Mouse (Mus musculus) heart, postnatal 4 days (tissue): ENCODE measurements around the gene Rgs11. TPM values are rescaled to one million over a fixed set of nuclear protein-coding genes. Genes with fewer than 3 reads are reported as not detected.
A peak's percentile ranks its signal among the peaks of the same experiment; 100 is the strongest.
"Not testable (repeated sequence)": the region's sequence is repeated elsewhere in the genome, so short reads cannot be mapped to it uniquely, and the experiment has no call there.

ENCODE experiments used
- DNase-seq: peaks from one replicate; pipeline ENCODE4 v3.0.0; 2021
- total RNA-seq, 2 experiments: library from RNA; stranded (reverse); gene quantifications; 2 replicates each; pipeline ENCODE4 v1.2.3; 2021

Rgs11 gene
- 1 to 10 TPM; 2.0 to 2.1 TPM for total RNA-seq

DNA sequence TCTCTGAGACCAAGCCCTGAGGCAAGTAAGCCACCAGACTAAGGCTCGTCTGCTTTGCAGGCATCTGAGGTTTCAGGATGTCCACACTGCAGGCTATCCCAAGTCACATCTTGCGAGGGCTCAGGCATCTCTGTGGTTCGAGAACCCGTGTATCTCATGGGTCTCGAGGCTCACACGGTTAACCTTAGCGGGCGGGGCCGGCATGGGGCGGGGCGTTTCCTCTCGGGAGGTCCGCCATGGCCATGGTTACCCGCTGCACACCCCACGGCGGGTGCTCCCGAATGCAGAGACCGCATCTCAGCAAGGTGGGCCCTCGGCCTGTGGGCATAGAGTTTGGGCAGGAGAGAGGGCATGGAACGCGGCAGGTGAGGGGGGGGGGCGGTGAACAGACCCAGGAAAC, at the start of gene Rgs11:
Gene Rgs11, plus strand, starts transcription at position 215 of the 400 bp plus-strand sequence.
- DNase-seq: peak; percentile 42

DNA sequence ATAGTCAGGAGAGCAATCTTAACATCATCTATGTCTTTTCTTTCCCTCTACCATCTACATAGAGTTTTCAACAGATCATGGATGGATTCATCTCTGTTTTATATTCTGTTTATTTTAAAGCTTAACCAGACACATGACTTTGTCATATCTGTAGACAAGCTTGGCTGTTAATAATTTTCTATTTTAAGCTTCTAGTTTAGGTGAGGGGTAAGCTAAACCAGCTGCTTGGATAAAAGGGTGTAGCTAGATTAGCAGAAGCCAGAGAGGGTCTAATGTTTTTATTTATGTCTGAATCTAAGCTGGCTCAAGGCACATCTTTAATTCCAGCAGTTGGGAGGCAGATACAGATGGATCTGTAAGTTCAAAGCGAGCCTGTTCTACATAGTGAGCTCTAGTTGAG, 40.0 kb upstream of the Rgs11 start:
- no peak for DNase-seq

DNA sequence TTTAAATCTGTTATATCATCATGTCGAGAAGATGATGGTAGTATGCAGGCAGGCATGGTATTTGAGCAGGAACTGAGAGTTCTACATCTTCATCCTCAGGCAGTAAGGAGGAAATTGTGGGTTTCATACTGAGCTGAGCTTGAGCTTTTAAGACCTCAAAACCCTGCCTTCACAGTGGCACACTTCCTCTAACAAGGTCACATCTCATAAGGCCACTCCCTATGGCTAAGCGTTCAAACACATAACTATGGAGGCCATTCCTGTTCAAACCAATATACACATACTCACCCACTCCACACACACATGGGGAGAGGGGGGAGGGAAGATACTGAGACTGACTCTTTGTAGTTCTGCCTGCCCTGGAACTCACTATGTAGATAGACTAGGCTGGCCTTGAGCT, 34.7 kb upstream of the Rgs11 start:
- no peak for DNase-seq

DNA sequence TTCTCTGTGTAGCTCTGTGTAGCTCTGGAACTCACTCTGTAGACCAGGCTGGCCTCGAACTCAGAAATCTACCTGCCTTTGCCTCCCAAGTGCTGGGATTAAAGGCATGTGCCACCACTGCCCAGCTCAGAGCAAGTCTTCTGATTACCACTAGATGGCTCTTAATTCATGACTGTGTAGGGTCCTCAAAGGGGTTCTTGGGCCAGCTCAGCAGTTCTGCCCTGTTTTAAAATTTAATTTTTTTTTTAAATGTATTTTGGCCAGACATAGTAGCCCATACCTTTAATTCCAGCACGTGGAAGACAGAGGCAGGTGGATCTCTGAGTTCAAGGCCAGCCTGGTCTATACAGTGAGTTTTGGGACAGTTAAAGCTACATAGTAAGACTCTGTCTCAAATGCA, 27.5 kb upstream of the Rgs11 start:
- DNase-seq: not testable (repeated sequence)

DNA sequence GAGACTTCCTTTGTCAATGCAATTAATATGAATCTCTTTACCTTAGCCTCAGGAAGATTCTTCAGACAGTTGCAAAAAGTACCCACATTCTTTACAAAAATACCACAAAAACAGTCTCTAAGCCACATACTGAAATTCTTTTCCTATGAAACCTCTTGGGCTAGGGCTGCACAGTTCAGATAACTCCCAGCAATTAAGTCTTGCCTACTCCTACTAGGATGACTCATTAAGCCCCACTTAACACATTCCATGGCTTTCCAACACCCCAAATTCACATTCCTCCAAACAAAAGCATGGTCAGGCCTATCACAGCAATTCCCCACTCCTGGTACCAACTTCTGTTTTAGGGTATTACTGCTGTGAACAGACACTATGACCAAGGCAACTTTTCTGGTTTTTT, 24.1 kb upstream of the Rgs11 start:
- no peak for DNase-seq

DNA sequence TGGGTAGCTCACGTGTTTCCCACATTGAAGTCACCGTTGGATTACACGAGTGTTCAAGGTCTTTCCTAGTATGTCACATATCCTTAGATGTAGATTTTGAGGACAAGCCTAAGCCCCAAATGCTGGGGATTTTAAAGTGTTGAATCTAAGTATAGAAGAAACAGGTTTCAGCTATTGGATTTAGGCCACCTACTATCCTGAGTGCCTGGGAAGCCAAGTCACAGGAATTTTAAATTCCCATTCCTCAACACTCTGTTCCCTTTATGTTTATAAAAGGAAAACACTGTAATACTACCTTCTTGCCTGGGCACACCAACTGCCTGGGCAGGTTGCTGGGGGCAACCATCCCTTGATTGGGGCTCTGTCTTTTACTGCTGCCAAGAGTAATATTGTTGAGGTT, 21.6 kb upstream of the Rgs11 start:
- no peak for DNase-seq

DNA sequence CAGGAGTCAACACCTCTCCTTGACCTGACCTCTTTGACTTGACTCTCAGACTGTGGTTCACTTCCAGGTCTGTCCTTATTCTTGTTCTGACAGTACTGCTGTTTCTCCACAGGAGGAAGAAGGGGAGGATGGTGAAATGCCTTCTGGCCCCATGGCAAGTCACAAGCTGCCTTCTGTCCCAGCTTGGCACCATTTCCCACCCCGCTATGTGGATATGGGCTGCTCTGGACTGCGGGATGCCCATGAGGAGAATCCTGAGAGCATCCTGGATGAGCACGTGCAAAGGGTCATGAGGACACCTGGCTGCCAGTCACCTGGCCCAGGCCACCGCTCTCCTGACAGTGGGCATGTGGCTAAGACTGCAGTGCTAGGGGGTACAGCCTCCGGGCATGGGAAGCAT, 15.2 kb upstream of the Rgs11 start:
- no peak for DNase-seq

DNA sequence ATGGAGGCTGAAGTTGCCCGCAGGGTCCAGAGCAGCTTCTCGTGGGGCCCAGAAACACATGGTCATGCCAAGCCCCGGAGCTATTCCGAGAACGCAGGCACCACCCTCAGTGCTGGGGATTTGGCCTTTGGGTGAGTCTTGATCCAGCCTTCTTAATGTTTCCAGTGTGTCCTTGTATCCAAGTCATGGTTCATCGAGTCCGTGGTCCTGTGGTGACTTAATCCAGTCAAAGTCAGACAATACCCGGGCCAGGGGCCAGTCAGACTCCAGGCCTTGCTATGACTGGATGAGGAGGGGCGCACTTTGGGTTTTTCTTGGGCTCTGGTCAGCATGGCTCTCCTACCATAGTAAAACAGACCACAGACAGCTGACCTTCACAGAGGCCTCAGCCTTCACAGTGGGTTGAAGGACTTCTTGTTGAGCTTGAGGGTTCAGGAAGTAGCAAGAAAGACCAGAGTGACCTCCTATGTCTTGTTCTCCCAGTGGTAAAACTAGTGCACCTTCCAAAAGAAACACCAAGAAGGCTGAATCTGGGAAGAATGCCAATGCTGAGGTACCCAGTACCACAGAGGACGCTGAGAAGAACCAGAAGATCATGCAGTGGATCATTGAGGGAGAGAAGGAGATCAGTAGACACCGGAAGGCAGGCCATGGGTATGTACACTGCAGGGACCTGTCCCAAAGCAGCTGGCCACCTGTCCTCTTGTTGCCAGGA, 14.5 kb upstream of the Rgs11 start:
- DNase-seq: no peak

DNA sequence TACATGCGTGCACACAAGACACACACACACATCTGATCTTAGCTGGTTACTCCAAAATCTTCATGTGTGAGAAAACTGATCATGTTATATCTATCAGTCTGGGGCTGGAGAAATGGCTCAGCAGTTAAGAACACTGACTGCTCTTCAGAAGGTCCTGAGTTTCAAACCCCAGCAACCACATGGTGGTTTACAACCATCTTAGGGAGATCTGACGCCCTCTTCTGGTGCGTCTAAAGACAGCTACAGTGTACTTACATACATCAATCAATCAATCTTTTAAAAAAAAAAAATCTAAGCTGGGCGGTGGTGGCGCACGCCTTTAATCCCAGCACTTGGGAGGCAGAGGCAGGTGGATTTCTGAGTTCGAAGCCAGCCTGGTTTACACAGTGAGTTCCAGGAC, 11.3 kb upstream of the Rgs11 start:
- not testable (repeated sequence) for DNase-seq

DNA sequence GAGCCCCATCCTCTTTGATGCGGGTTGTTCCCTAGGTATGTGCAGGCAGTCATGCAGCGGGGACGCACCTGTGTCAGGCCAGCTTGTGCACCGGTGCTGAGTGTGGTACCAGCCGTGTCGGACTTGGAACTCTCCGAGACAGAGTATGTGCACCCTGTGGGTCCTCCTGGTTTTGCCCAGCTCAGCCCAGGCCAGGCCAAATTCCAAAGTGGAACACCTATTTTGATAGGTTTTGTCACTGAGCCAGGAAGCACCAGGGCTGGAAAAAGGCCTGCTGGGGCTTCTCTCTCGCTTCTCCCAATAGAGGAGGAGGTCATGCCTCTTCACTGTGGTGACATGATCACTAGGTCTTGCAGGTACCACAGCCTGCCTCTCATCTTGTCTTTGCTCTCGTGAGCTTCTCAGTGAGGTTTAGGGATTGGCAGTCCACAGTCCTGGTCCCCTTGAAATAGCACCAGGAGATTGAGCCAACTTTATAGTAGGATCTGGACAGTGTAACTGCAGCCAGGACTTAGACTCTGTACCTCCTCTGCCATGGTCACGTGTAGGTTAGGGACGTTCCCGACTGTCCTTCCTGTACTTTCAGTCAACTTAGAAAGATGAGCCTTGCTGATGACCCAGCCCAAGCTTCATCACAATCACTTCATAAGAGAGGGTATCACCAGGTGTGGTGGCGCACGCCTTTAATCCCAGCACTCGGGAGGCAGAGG, 10.1 kb upstream of the Rgs11 start:
- DNase-seq: no peak

DNA sequence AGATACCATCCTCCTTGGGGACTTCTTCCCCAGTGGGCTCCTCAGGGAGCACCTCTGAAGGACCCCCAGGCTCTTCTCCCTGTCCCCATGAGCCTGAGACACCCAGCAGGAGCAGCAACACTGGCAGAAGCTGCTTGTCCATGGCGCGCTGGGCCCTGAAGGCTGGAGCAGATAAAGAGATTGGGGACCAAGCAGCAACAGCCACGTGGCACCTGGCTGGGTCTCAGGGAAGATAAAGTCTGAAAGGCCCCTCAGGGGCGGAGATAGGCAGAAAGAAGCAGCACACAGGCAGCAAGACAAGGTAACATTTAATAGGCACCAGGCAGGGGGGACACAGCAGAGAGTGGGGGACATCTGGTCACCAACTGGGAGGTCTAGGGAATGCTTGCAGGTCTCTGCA, 3.9 kb upstream of the Rgs11 start, which contains the start of gene Pdia2:
Gene Pdia2, minus strand, starts transcription at position 196 of the 400 bp plus-strand sequence.
- no peak for DNase-seq

DNA sequence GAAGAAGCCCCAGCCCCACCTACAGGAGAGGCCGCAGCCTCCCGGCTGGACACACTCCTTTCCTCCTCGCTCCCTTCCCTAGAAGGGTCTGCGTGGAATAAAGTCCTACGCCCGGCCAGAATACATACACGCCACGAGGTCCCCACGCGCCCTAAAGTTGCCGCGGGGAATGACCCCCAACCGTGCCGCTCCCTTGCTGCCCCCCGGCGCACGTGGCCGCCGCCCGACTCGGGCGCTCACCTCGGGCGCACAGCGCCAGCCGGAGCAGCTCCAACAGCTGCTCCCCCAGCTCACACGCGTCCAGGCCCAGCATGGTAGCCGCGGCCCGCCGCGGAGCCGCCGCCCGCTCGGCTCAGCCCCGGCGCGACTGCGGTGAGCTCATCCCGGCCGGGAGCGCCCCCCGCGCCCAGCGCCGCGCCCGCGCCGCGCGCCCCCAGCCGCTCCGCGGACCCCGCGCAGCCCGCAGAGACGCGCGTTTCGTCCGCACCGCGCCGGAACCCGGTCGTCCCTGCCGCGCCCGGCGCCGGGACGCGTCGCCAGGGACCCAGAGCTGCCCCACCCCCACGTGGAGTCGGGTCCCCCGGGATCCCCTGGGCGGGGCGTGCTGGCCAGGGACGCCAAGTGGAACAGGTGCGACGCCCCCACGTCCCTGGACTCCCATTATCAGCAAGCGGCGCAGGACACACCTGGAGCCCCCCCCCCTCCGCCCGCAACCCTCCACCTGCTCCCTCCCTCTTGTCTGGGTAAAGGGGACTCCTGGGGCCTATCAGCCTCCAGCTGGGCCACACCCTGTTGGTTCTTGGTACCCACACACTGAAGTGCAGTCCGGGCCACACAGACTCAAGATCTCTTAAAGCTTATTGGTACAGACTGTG, 1.7 kb upstream of the Rgs11 start:
- peak; percentile 34 for DNase-seq

DNA sequence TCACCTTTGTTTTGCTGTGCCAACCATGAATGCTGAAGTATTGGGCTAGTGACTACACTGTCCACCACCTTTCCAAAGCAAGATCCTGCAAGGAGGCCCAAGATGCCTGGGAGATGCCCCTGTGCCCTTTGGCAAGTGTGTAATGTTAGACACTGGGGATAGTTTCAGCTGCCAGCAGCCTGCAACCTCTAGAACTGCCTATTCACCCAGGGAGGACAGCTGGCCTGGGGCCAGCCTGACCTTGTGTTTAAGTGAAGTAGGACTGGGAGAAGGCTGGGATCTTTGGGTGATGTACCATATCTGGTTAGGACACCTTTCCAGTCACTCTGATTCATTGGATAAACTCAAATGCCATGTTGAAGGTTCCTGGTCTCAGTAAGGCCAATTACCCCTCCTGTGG, 753 bp upstream of the Rgs11 start:
- DNase-seq: no peak

DNA sequence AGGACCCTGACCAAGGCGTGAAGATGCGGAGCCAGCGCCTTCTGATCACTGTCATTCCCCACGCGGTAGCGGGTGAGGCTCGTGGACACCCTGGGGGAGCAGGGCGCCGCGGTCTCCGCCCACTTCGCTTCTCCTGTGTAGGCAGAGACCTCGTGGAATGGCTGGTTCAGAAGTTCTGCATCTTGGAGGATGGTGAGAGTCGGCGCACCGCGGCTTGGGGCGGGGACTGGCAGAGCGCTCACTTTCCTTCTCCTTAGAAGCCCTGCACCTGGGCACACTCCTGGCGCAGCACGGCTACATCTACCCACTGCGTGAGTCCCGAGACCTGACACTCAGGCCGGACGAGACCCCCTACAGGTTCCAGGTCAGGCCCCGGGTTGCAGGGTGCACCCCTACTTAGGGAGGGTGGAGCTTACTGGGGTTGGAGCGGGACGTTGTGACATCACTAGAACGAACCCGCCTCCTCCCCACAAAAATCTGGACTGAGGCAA, 615 bp downstream of the Rgs11 start:
- DNase-seq: no peak

DNA sequence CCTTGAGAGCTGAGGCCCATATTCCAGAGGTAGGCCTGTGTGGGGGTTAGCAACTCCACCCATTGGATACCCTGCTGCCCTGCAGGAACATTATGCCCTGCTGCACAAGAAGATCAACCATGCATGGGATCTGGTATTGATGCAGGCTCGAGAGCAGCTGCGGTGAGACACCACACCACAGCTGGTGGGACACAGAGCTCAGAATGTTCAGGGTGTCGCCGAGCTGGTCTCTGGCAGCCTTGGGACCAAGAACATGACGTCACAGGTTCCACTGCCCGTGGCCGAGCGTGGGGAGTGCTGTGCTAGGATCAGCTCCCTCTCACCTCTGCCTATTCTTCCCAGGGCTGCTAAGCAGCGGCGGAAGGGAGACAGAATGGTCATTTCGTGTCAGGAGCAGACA, 2.0 kb downstream of the Rgs11 start:
- no peak for DNase-seq

DNA sequence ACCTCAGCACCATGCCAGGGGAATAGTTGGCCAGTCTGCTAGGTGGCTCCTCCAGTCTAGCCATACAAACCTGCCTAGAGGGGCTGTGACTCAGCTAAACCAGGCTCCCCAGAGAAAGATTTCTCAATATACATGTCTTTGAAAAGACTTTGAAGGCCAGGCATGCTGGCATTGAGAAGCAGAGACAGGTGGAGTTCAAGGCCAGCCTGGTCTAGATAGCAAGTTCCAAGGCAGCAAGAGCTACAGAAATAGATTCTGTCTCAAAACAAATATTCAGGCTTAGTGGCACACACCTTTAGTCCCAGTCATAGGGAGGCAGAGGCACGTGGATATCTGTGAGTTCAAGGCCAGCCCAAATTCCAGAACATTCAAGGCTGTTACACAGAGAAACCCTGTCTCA, 3.6 kb downstream of the Rgs11 start:
- DNase-seq: no peak

DNA sequence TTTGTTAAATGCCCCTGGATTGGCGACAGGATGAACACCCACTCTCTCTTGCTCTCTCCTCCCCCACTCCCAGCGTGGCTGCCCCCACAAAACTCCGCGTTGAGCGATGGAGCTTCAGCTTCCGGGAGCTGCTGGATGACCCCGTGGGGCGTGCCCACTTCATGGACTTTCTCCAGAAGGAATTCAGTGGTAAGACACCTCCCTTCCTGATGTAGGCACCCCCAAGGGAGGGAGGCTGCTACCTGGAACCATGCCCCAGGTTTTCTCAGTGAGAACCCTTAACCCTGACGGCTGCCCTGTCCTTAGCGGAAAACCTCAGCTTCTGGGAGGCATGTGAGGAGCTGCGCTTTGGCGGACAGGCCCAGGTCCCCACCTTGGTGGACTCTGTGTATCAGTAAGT, 4.9 kb downstream of the Rgs11 start, which contains the start of gene Arhgdig:
Gene Arhgdig, minus strand, starts transcription at position 101 of the 400 bp plus-strand sequence.
- no peak for DNase-seq

DNA sequence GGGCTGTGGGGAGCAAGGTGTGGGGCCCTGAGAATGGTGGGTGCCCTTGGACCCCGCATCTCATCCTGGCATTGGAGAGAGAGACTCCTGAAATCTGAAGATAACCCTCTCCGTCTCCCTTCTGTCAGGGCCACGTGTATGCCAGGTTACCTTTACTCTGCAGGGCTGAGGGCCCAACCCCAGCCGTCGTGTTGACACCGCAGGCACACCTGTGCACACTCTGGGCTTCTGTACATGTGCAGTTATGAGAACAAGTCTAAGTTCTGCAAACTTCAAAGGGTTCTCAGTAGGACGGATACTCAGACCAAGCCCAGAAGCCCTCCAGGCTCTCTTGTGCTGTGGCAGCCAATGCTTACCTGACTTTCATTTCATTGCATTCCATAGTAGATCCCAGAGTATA, 9.5 kb downstream of the Rgs11 start:
- DNase-seq: no peak

DNA sequence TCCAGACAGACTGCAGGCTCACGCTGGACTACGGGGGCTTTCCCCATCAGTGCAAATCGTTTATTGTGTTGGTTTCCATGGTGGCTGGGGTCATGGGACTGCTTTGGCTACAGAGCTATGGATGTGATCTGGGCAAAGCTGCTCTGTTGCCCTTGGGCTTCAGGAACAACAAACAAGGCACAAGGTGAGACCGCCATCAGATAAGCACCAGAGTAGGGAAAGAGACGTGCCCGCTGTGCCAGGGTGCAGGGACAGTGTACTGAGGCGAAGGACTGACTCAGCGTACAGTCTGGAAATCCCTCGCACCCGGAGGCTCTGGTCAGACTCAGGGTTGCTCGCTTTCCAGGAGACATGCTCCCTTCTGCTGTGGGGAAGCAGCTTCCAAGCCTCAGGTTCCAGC, 9.9 kb downstream of the Rgs11 start:
- DNase-seq: no peak

DNA sequence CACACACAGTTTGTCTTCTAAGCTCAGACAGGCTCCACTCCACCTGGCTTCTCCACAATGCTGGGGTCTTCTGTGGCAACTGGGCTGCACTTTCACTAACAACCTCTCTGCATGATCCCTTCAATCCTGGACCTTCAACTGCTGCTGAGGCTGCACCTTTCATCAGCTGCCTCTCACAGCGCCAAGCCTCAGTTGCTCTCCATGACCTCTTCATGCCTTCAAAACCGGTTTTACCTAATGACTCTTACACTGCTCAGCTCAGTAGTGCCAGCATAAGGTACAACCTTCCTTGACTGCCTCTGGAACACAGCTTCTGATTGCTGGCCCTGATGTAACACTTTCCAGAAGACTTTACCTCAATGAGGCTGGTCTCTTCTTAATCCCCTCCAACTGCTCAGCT, 18.8 kb downstream of the Rgs11 start:
- DNase-seq: no peak

DNA sequence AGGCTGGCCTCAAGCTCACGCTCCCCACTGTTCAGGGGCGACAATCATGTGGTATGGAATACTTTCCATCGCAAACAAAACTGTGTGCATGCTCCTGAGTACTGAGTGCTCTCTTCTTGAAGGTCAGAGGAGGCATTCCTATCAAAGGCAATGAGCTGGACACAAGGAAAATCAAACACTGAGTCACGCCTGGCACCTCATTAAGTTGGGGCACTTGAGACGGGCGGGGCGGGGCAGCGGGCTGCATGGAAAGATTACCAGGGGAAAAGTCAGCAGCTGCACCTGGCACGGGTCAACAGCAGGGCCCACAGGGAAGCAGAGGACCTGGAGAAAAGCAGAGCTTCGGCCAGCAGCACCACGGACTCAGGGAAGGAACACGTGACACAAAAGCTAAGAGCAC, 22.4 kb downstream of the Rgs11 start:
- no peak for DNase-seq

DNA sequence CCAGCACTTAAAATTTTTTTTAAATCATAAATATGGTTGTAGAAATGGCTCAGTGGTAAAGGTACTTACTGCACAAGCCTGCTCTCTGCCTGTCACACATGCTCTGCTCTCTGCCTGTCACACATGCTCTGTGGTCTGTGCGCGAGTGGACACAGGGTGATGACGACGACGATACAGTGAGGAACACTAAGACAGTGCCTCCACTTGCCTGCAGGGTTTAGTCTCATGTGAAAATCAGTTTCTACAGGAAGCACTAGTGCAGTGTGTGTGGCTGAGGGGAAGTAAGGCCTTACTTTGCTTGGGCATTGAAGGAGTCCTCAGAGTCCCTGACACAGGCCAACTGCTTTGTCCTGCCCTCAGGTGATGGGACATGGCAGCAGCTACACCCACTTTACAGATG, 27.0 kb downstream of the Rgs11 start:
- DNase-seq: no peak

DNA sequence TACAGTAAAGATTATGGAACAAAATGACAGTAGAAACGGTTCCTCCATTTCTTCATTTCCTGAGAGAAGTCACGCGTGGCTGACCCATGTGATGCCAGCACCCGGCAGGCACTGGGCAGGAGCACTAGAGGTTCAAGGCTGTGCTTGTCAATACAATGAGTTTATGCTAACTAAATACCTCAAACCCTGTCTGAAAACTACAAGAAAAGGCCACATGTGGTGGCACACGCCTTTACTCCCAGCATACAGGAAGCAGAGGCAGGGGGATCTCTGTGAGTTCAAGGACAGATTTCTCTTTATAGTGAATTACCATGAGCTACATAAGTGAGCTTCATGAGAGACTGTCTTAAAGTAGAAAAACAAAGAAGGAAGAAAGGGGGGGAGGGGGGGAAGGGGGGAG, 28.4 kb downstream of the Rgs11 start:
- DNase-seq: no peak
